Mouse (Mus musculus) MEL (cell line): ENCODE measurements around the gene Slc6a1. TPM values are rescaled to one million over a fixed set of nuclear protein-coding genes. Genes with fewer than 3 reads are reported as not detected.

Experiments
- DNase-seq: peaks from one replicate; pipeline ENCODE4 v3.0.0; 2011; ENCODE audit warnings: low read depth, low spot score
- H3K27ac ChIP-seq: 2 replicates; pipeline ENCODE4 v1.5.1; 2012; ENCODE audit warnings: low read depth, mild to moderate bottlenecking, control low read depth, low read length, moderate library complexity; ENCODE audit not compliant: control insufficient read depth
- H3K27me3 ChIP-seq, 2 experiments: fragments of 150-350 bp in 1 of 2; sonication (generic) in 1 of 2; 2 replicates each; pipeline ENCODE4 v1.6.1; 2012; ENCODE audit warnings: low read length in 2 of 2, mild to moderate bottlenecking in 2 of 2, improper control_type of control experiment in 1 of 2, moderate library complexity in 1 of 2; ENCODE audit not compliant: insufficient read depth in 2 of 2, control insufficient read depth in 1 of 2
- H3K36me3 ChIP-seq, 2 experiments: 2 replicates each; pipeline ENCODE4 v1.6.1; 2012 to 2014; ENCODE audit warnings: low read length in 2 of 2, improper control_type of control experiment in 1 of 2, inconsistent platforms in 1 of 2, mild to moderate bottlenecking in 1 of 2; ENCODE audit not compliant: insufficient read depth in 2 of 2, control insufficient read depth in 1 of 2
- H3K4me1 ChIP-seq, 2 experiments: fragments of 150-350 bp in 1 of 2; sonication (generic) in 1 of 2; 2 replicates each; pipeline ENCODE4 v1.6.1; 2012; ENCODE audit warnings: low read length in 2 of 2, improper control_type of control experiment in 1 of 2, mild to moderate bottlenecking in 1 of 2; ENCODE audit not compliant: insufficient read depth in 2 of 2, control insufficient read depth in 1 of 2
- H3K4me3 ChIP-seq, 2 experiments: fragments of 150-350 bp in 1 of 2; sonication (generic) in 1 of 2; 2 replicates each; pipeline ENCODE4 v1.5.1; 2012; ENCODE audit warnings: low read depth in 2 of 2, low read length in 2 of 2, mild to moderate bottlenecking in 2 of 2, moderate library complexity in 2 of 2, control low read depth in 1 of 2, improper control_type of control experiment in 1 of 2; ENCODE audit not compliant: control insufficient read depth in 1 of 2, insufficient read depth in 1 of 2
- H3K79me2 ChIP-seq: 2 replicates; pipeline ENCODE4 v1.6.1; 2012; ENCODE audit warnings: mild to moderate bottlenecking, low read length, moderate library complexity; ENCODE audit not compliant: control insufficient read depth, poor library complexity, insufficient read depth
- H3K9ac ChIP-seq: 2 replicates; pipeline ENCODE4 v1.6.1; 2012; ENCODE audit warnings: low read depth, mild to moderate bottlenecking, control low read depth, low read length, moderate library complexity; ENCODE audit not compliant: control insufficient read depth, poor library complexity, severe bottlenecking
- H3K9me3 ChIP-seq: fragments of 150-350 bp; sonication (generic); replicated peaks from 2 replicates; pipeline ENCODE4 v1.6.1; 2012; ENCODE audit warnings: mild to moderate bottlenecking, low read length, improper control_type of control experiment, moderate library complexity; ENCODE audit not compliant: insufficient read depth
- CHD1 ChIP-seq: IDR thresholded peaks from 2 replicates; pipeline ENCODE4 v1.6.1; 2012; ENCODE audit warnings: low read depth, mild to moderate bottlenecking, inconsistent platforms, low read length, improper control_type of control experiment
- CTCF ChIP-seq, 3 experiments: IDR thresholded peaks in 2 of 3; conservative IDR thresholded peaks in 1 of 3; 2 replicates each; pipeline ENCODE4 v1.5.1; 2011 to 2012; ENCODE audit warnings: low read length in 3 of 3, low read depth in 2 of 3, mild to moderate bottlenecking in 2 of 3, improper control_type of control experiment in 1 of 3, inconsistent platforms in 1 of 3, mixed read lengths in 1 of 3, moderate library complexity in 1 of 3; ENCODE audit not compliant: control insufficient read depth in 1 of 3, insufficient read depth in 1 of 3, poor library complexity in 1 of 3, severe bottlenecking in 1 of 3
- E2F4 ChIP-seq: IDR thresholded peaks from 2 replicates; pipeline ENCODE4 v1.6.1; 2011; ENCODE audit warnings: low read depth, low read length, improper control_type of control experiment, borderline replicate concordance
- ELF1 ChIP-seq: IDR thresholded peaks from 2 replicates; pipeline ENCODE4 v1.6.1; 2014; ENCODE audit warnings: low read depth, mild to moderate bottlenecking, inconsistent platforms, low read length, improper control_type of control experiment, moderate library complexity
- EP300 ChIP-seq, 2 experiments: IDR thresholded peaks; 2 replicates each; pipeline ENCODE4 v1.6.1; 2011; ENCODE audit warnings: improper control_type of control experiment in 2 of 2, low read length in 2 of 2, low read depth in 1 of 2, mild to moderate bottlenecking in 1 of 2
- GABPA ChIP-seq: IDR thresholded peaks from 2 replicates; pipeline ENCODE4 v1.6.1; 2012; ENCODE audit warnings: low read depth, mild to moderate bottlenecking, inconsistent platforms, low read length, improper control_type of control experiment, moderate library complexity
- GATA1 ChIP-seq: IDR thresholded peaks from 2 replicates; pipeline ENCODE4 v1.6.1; 2011; ENCODE audit warnings: low read depth, low read length, improper control_type of control experiment
- HCFC1 ChIP-seq: IDR thresholded peaks from 2 replicates; pipeline ENCODE4 v1.6.1; 2012; ENCODE audit warnings: low read depth, mild to moderate bottlenecking, inconsistent platforms, low read length, improper control_type of control experiment, moderate library complexity
- JUND ChIP-seq: IDR thresholded peaks from 2 replicates; pipeline ENCODE4 v1.6.1; 2011; ENCODE audit warnings: low read depth, mild to moderate bottlenecking, improper control_type of control experiment, low read length
- MAZ ChIP-seq: IDR thresholded peaks from 2 replicates; pipeline ENCODE4 v1.6.1; 2012; ENCODE audit warnings: low read depth, mild to moderate bottlenecking, inconsistent platforms, low read length, improper control_type of control experiment
- MYB ChIP-seq: IDR thresholded peaks from 2 replicates; pipeline ENCODE4 v1.6.1; 2011; ENCODE audit warnings: mild to moderate bottlenecking, low read depth, low read length, improper control_type of control experiment
- TBP ChIP-seq: IDR thresholded peaks from 2 replicates; pipeline ENCODE4 v1.8.0; 2011; ENCODE audit warnings: low read depth, low read length, improper control_type of control experiment
- USF1 ChIP-seq: IDR thresholded peaks from 2 replicates; pipeline ENCODE4 v1.6.1; 2014; ENCODE audit warnings: low read depth, mild to moderate bottlenecking, inconsistent platforms, low read length, improper control_type of control experiment, moderate library complexity
- USF2 ChIP-seq, 2 experiments: IDR thresholded peaks; 2 replicates each; pipeline ENCODE4 v1.6.1; 2011 to 2012; ENCODE audit warnings: improper control_type of control experiment in 2 of 2, low read length in 2 of 2, borderline replicate concordance in 1 of 2, inconsistent platforms in 1 of 2, low read depth in 1 of 2, mild to moderate bottlenecking in 1 of 2; ENCODE audit not compliant: insufficient read depth in 1 of 2
- ZMIZ1 ChIP-seq: IDR thresholded peaks from 2 replicates; pipeline ENCODE4 v1.6.1; 2012; ENCODE audit warnings: low read depth, mild to moderate bottlenecking, inconsistent platforms, low read length, improper control_type of control experiment, moderate library complexity
- ZNF384 ChIP-seq: IDR thresholded peaks from 2 replicates; pipeline ENCODE4 v1.6.1; 2012; ENCODE audit warnings: low read depth, mild to moderate bottlenecking, inconsistent platforms, low read length, improper control_type of control experiment
- polyA plus RNA-seq, 2 experiments: library from polyadenylated mRNA; stranded (reverse) in 1 of 2; unstranded in 1 of 2; fragments of >175 nt in 1 of 2; fragments of >200 nt in 1 of 2; gene quantifications; 2 replicates each; pipeline versions ENCODE4 v1.2.1 to v1.2.4; 2012; ENCODE audit warnings: low replicate concordance in 2 of 2, low read depth in 1 of 2; ENCODE audit not compliant: insufficient read length in 2 of 2, insufficient read depth in 1 of 2, missing spikeins in 1 of 2
- total RNA-seq: library from RNA; depleted of rRNA; stranded (reverse); fragments of 300-350 nt; gene quantifications from 2 replicates; pipeline ENCODE4 v1.2.3, GENCODE M21; 2012

The Slc6a1 gene
- total and polyA plus RNA-seq, 3 experiments = not detected

GRCm38 (mm10) chr6:114290184-114290583 is 7.7 kb downstream of the Slc6a1 start:
- no peak for DNase-seq
- Histone ChIP-seq H3K27me3 (no peaks in the 10 kb centered on the region), H3K4me3 (no peak overlapping the region)

GRCm38 (mm10) chr6:114290929-114291328 is 8.5 kb downstream of the Slc6a1 start:
- no peak for DNase-seq
- TF ChIP-seq HCFC1 (no peak), CHD1 (no peak), USF2 (IDR thresholded peaks at IDR 0.05; ENCODE audit: borderline replicate concordance in 1 of 2, insufficient read depth in 1 of 2, low read depth in 1 of 2, low read length in 2 of 2) (no peak), ELF1 (no peak)
- Histone ChIP-seq H3K27me3 (no peaks in the 10 kb centered on the region), H3K9me3 (no peaks in the 10 kb centered on the region), H3K9ac (no peak overlapping the region), H3K79me2 (no peaks in the 10 kb centered on the region), H3K4me3 (no peak overlapping the region), H3K27ac (no peak overlapping the region), H3K36me3 (no peaks in the 10 kb centered on the region), H3K4me1 (no peaks in the 10 kb centered on the region)

More at GRCm38 (mm10) chr6:114290184-114290583, 7.7 kb downstream of the Slc6a1 start:
- H3K9me3 ChIP-seq = no peaks in the 10 kb centered on the region
- no peaks in the 10 kb centered on the region for H3K4me1 ChIP-seq
- H3K27ac ChIP-seq = no peak overlapping the region
- H3K36me3 ChIP-seq = no peaks in the 10 kb centered on the region
- H3K9ac ChIP-seq = no peak overlapping the region
- TF ChIP-seq JUND (no peak), TBP (no peak), HCFC1 (no peak), GABPA (no peak), E2F4 (no peak), ZMIZ1 (no peak), MYB (no peak), USF2 (IDR thresholded peaks at IDR 0.05; ENCODE audit: borderline replicate concordance in 1 of 2, insufficient read depth in 1 of 2, low read depth in 1 of 2, low read length in 2 of 2) (no peak), CTCF (IDR thresholded peaks at IDR 0.05 in 2 of 3, conservative IDR thresholded peaks at IDR 0.05 in 1 of 3; ENCODE audit: control insufficient read depth in 1 of 3, insufficient read depth in 1 of 3, low read depth in 2 of 3, low read length in 3 of 3, poor library complexity in 1 of 3, severe bottlenecking in 1 of 3) (no peak), ZNF384 (no peak), GATA1 (no peak), USF1 (no peak), MAZ (no peak), EP300 (IDR thresholded peaks at IDR 0.05; ENCODE audit: low read depth in 1 of 2, low read length in 2 of 2) (no peak)
- H3K79me2 ChIP-seq = no peaks in the 10 kb centered on the region
